Mouse (Mus musculus) stomach, embryonic 16.5 days (tissue): ENCODE results near the gene Asphd2. TPM values are rescaled to one million over a fixed set of nuclear protein-coding genes. Genes with fewer than 3 reads are reported as not detected.

Source experiments
- ATAC-seq: fragments of 200-750 bp; cut with Nextera tagmentation; 2 replicates; pipeline ENCODE4 v1.8.0; 2017; ENCODE audit warnings: moderate number of reproducible peaks, moderate TSS enrichment; ENCODE audit not compliant: insufficient read depth, low FRiP score
- H3K27ac ChIP-seq: fragments of 300-500 bp; sonication (generic); 2 replicates; pipeline ENCODE4 v1.5.1; 2014; ENCODE audit warnings: low read length
- H3K27me3 ChIP-seq: fragments of 300-500 bp; sonication (generic); 2 replicates; pipeline ENCODE4 v1.6.1; 2014; ENCODE audit warnings: low read length, control low read depth, mixed read lengths; ENCODE audit not compliant: control insufficient read depth, insufficient read depth
- H3K36me3 ChIP-seq: fragments of 300-500 bp; sonication (generic); 2 replicates; pipeline ENCODE4 v1.6.1; 2014; ENCODE audit warnings: low read length; ENCODE audit not compliant: control insufficient read depth, insufficient read depth
- H3K4me1 ChIP-seq: fragments of 300-500 bp; sonication (generic); 2 replicates; pipeline ENCODE4 v1.6.1; 2014; ENCODE audit warnings: low read length, control low read depth, mixed read lengths; ENCODE audit not compliant: control insufficient read depth, insufficient read depth
- H3K4me2 ChIP-seq: fragments of 300-500 bp; sonication (generic); 2 replicates; pipeline ENCODE4 v1.6.1; 2014; ENCODE audit warnings: low read depth, low read length, mixed read lengths
- H3K4me3 ChIP-seq: fragments of 300-500 bp; sonication (generic); replicated peaks from 2 replicates; pipeline ENCODE4 v1.5.1; 2014; ENCODE audit warnings: mild to moderate bottlenecking, low read length
- H3K9ac ChIP-seq: fragments of 300-500 bp; sonication (generic); 2 replicates; pipeline ENCODE4 v1.6.1; 2014; ENCODE audit warnings: low read length
- H3K9me3 ChIP-seq: fragments of 300-500 bp; sonication (generic); replicated peaks from 2 replicates; pipeline ENCODE4 v1.6.1; 2016; ENCODE audit warnings: low read length, control low read depth; ENCODE audit not compliant: control insufficient read depth
- WGBS: fragments of 180-500 bp; shearing (Covaris S2); extraction: QIAGEN DNeasy Blood & Tissue Kit; methylation state at CpG from one replicate; pipeline ENCODE4 v1.1.7; 2014; 5-methylcytosine and 5-hydroxymethylcytosine counted together
- polyA plus RNA-seq: library from polyadenylated mRNA; unstranded; fragments of >200 nt; fragmentation: Nextera tagmentation; extraction: Ambion mirVana; gene quantifications from 2 replicates; pipeline ENCODE4 v1.2.1, GENCODE M21; 2015

Asphd2 gene
- polyA plus RNA-seq, 1 experiment from 2014 or later: 3.3 TPM

GRCm38 (mm10) chr5:112368666-112369065 is 26.0 kb downstream of the Asphd2 start:
- WGBS: 94% methylated on average over 10 of the region's 10 CpGs
- Histone ChIP-seq H3K9me3 (no peaks in the 10 kb centered on the region), H3K27ac (no peak overlapping the region), H3K4me1 (no peaks in the 10 kb centered on the region), H3K9ac (no peak overlapping the region), H3K4me3 (no peak overlapping the region), H3K4me2 (no peak overlapping the region), H3K36me3 (peaks cover 8% of the 10 kb centered on the region; the same call in 1 of the 2 replicates), H3K27me3 (no peaks in the 10 kb centered on the region)
- no peak for ATAC-seq

- no peak for ATAC-seq
- H3K9ac ChIP-seq: no peak overlapping the region
- no peaks in the 10 kb centered on the region for H3K27me3 ChIP-seq
- H3K4me1 ChIP-seq: no peaks in the 10 kb centered on the region
- peaks cover 8% of the 10 kb centered on the region; the same call in 1 of the 2 replicates for H3K36me3 ChIP-seq
- 90% methylated on average over 12 of the region's 12 CpGs for WGBS
- no peak overlapping the region for H3K4me3 ChIP-seq
- no peaks in the 10 kb centered on the region for H3K9me3 ChIP-seq
- H3K4me2 ChIP-seq: no peak overlapping the region
- no peak overlapping the region for H3K27ac ChIP-seq
Measured at GRCm38 (mm10) chr5:112367929-112368328, 26.7 kb downstream of the Asphd2 start.

- H3K36me3 ChIP-seq: peaks cover 8% of the 10 kb centered on the region; the same call in 1 of the 2 replicates
- no peak overlapping the region for H3K9ac ChIP-seq
- no peak overlapping the region for H3K4me2 ChIP-seq
- H3K4me3 ChIP-seq: no peak overlapping the region
- no peaks in the 10 kb centered on the region for H3K9me3 ChIP-seq
- no peak overlapping the region for H3K27ac ChIP-seq
- WGBS: 95% methylated on average over 4 of the region's 4 CpGs
- no peaks in the 10 kb centered on the region for H3K27me3 ChIP-seq
- ATAC-seq: no peak
- H3K4me1 ChIP-seq: no peaks in the 10 kb centered on the region
Measured at GRCm38 (mm10) chr5:112367338-112367737, 27.3 kb downstream of the Asphd2 start.

- no peaks in the 10 kb centered on the region for H3K27me3 ChIP-seq
- peaks cover 8% of the 10 kb centered on the region; the same call in 1 of the 2 replicates for H3K36me3 ChIP-seq
- H3K27ac ChIP-seq: no peak overlapping the region
- WGBS: 92% methylated on average over 6 of the region's 6 CpGs
- no peak overlapping the region for H3K4me3 ChIP-seq
- no peak for ATAC-seq
- 0 out of 2 replicates have a peak, but pooled peaks cover 4% of the 10 kb centered on the region for H3K9me3 ChIP-seq
- H3K4me1 ChIP-seq: no peaks in the 10 kb centered on the region
- no peak overlapping the region for H3K4me2 ChIP-seq
- no peak overlapping the region for H3K9ac ChIP-seq
Measured at GRCm38 (mm10) chr5:112366879-112367278, 27.8 kb downstream of the Asphd2 start.

- H3K27me3 ChIP-seq: no peaks in the 10 kb centered on the region
- H3K9me3 ChIP-seq: 0 out of 2 replicates have a peak, but pooled peaks cover 4% of the 10 kb centered on the region
- H3K9ac ChIP-seq: no peak overlapping the region
- no peak overlapping the region for H3K4me2 ChIP-seq
- WGBS: 61% methylated on average over 10 of the region's 10 CpGs
- H3K4me1 ChIP-seq: no peaks in the 10 kb centered on the region
- H3K36me3 ChIP-seq: no peaks in the 10 kb centered on the region; the same call in 1 of the 2 replicates
- no peak for ATAC-seq
- H3K27ac ChIP-seq: no peak overlapping the region
- H3K4me3 ChIP-seq: no peak overlapping the region
Measured at GRCm38 (mm10) chr5:112364184-112364797, 30.4 kb downstream of the Asphd2 start.

GRCm38 (mm10) chr5:112360077-112360476 is 34.6 kb downstream of the Asphd2 start:
- WGBS: 92% methylated on average over 3 of the region's 3 CpGs
- Histone ChIP-seq H3K4me2 (no peak overlapping the region), H3K9ac (no peak overlapping the region), H3K36me3 (no peaks in the 10 kb centered on the region; the same call in 1 of the 2 replicates), H3K27ac (no peak overlapping the region), H3K4me3 (no peak overlapping the region), H3K9me3 (0 out of 2 replicates have a peak, but pooled peaks cover 4% of the 10 kb centered on the region), H3K4me1 (no peaks in the 10 kb centered on the region), H3K27me3 (no peaks in the 10 kb centered on the region)
- no peak for ATAC-seq

GRCm38 (mm10) chr5:112359520-112359919 is 35.1 kb downstream of the Asphd2 start:
- no peak overlapping the region for H3K27ac ChIP-seq
- WGBS: 89% methylated on average over 4 of the region's 4 CpGs
- H3K9ac ChIP-seq: no peak overlapping the region
- no peak overlapping the region for H3K4me2 ChIP-seq
- no peaks in the 10 kb centered on the region for H3K27me3 ChIP-seq
- H3K36me3 ChIP-seq: no peaks in the 10 kb centered on the region; the same call in 1 of the 2 replicates
- no peak for ATAC-seq
- no peak overlapping the region for H3K4me3 ChIP-seq
- H3K9me3 ChIP-seq: 0 out of 2 replicates have a peak, but pooled peaks cover 4% of the 10 kb centered on the region
- H3K4me1 ChIP-seq: no peaks in the 10 kb centered on the region

- WGBS: 91% methylated on average over 9 of the region's 9 CpGs
- ATAC-seq: no peak
Measured at GRCm38 (mm10) chr5:112356322-112356721, 38.3 kb downstream of the Asphd2 start.

GRCm38 (mm10) chr5:112355910-112356309 is 38.8 kb downstream of the Asphd2 start, which contains the start of gene Gm6583:
TSS of gene Gm6583 (minus strand) at chr5:112356033.
- Histone ChIP-seq H3K27ac (no peak within 1 kb of the TSS), H3K4me2 (no peak within 1 kb of the TSS), H3K4me3 (no peak within 1 kb of the TSS), H3K9me3 (no peaks in the 10 kb centered on the region), H3K4me1 (no peaks in the 10 kb centered on the region), H3K36me3 (no peaks in the 10 kb centered on the region; the same call in 1 of the 2 replicates), H3K9ac (no peak within 1 kb of the TSS), H3K27me3 (no peaks in the 10 kb centered on the region)
- no peak for ATAC-seq
- WGBS: 58% methylated on average over 13 of the region's 13 CpGs

More at GRCm38 (mm10) chr5:112356322-112356721, 38.3 kb downstream of the Asphd2 start:
- no peak overlapping the region for H3K9ac ChIP-seq
- H3K4me3 ChIP-seq: no peak overlapping the region
- no peak overlapping the region for H3K27ac ChIP-seq
- no peak overlapping the region for H3K4me2 ChIP-seq
- no peaks in the 10 kb centered on the region for H3K9me3 ChIP-seq
- H3K36me3 ChIP-seq: no peaks in the 10 kb centered on the region; the same call in 1 of the 2 replicates
- H3K4me1 ChIP-seq: no peaks in the 10 kb centered on the region
- no peaks in the 10 kb centered on the region for H3K27me3 ChIP-seq
